Mouse (Mus musculus) embryonic fibroblast, embryonic 13.5 days (primary cell): ENCODE results near the gene Gpr50.

ENCODE experiments used
- CTCF ChIP-seq: IDR thresholded peaks from 2 replicates; pipeline ENCODE4 v1.5.1; 2011; ENCODE audit warnings: mild to moderate bottlenecking, control low read depth, low read length, moderate library complexity, borderline replicate concordance; ENCODE audit not compliant: insufficient read depth
- POLR2A ChIP-seq: IDR thresholded peaks from 2 replicates; pipeline ENCODE4 v1.6.1; 2011; ENCODE audit warnings: low read depth, mild to moderate bottlenecking, control low read depth, low read length, moderate library complexity

GRCm38 (mm10) chrX:71628306-71628705 is 35.2 kb upstream of the Gpr50 start:
- TF ChIP-seq POLR2A, result no peak
- TF ChIP-seq CTCF, result no peak
